Mouse (Mus musculus): ENCODE results near the gene AW822073. TPM values are rescaled to one million over a fixed set of nuclear protein-coding genes. Genes with fewer than 3 reads are reported as not detected.

Gene AW822073
- polyA plus RNA-seq, 1 experiment from 2014 or later, result not detected

Other genes starting within 250 kb of the AW822073 start
- gene Duxf3, start 7.7 kb upstream of the AW822073 start, polyA plus RNA-seq (2016; fragmentation: Nextera tagmentation; extraction: Ambion mirVana), result not detected in 2 replicates
- gene Gm4981, start 11.8 kb upstream of the AW822073 start, polyA plus RNA-seq (2016; fragmentation: Nextera tagmentation; extraction: Ambion mirVana), result not detected in 2 replicates
- gene Gcc2, start 30.6 kb upstream of the AW822073 start, polyA plus RNA-seq (2016; fragmentation: Nextera tagmentation; extraction: Ambion mirVana), result 62.5 and 71.3 TPM in 2 replicates
- 107 TPM in 2 replicates for gene Lims1, start 98.5 kb upstream of the AW822073 start, polyA plus RNA-seq (2016; fragmentation: Nextera tagmentation; extraction: Ambion mirVana)
- 29.3 and 30.4 TPM in 2 replicates for gene Ranbp2, start 222.0 kb upstream of the AW822073 start, polyA plus RNA-seq (2016; fragmentation: Nextera tagmentation; extraction: Ambion mirVana)

All from limb, embryonic 12.5 days (tissue).